Mouse (Mus musculus): ENCODE measurements at regions not wholly inside any gene's neighbourhood (a gene's known extent, or its start where the extent isn't known, plus 50 kb on each side); places are given as distances from the start of the nearest gene placed in this dataset.

DNA sequence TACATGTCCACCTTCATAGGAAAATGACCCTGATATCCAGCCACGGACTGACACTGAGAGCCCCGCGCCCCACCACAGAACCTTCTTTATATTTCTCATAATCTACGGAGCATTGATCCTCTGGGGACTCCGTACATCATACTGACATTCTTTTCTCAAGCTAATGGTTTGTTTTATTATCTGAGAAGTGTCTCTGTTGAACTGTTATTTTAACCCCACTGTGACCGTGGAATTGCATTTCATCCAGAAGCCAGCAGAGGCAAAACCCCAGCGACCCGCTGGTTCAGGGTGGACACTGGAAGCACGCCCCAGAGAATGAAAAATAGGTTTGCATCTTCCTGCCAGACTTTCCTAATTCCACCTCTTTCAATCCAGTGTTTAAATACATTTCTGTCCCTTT, 503.4 kb downstream of the Irx1 start:
- Histone ChIP-seq H3K4me3 (ENCODE audit: extremely low read depth, insufficient read depth, insufficient read length) (no peak overlapping the region), H3K4me1 (ENCODE audit: control insufficient read depth, insufficient read depth, insufficient read length) (no peaks in the 10 kb centered on the region), H3K36me3 (ENCODE audit: control insufficient read depth, insufficient read depth, low read length) (no peaks in the 10 kb centered on the region), H3K27me3 (ENCODE audit: control insufficient read depth, insufficient read depth, low read length) (no peaks in the 10 kb centered on the region), H3K27ac (ENCODE audit: insufficient read depth, low read length) (no peak overlapping the region)
- no peak for DNase-seq (ENCODE audit: low read depth in 1 of 2, low spot score in 2 of 2)
- 82% methylated on average over 9 of the region's 9 CpGs for WGBS
- TF ChIP-seq CTCF (IDR thresholded peaks at IDR 0.05; ENCODE audit: extremely low read depth, insufficient read depth, insufficient read length, insufficient replicate concordance) (no peak), POLR2A (IDR thresholded peaks at IDR 0.05; ENCODE audit: low read depth, low read length) (no peak)

DNA sequence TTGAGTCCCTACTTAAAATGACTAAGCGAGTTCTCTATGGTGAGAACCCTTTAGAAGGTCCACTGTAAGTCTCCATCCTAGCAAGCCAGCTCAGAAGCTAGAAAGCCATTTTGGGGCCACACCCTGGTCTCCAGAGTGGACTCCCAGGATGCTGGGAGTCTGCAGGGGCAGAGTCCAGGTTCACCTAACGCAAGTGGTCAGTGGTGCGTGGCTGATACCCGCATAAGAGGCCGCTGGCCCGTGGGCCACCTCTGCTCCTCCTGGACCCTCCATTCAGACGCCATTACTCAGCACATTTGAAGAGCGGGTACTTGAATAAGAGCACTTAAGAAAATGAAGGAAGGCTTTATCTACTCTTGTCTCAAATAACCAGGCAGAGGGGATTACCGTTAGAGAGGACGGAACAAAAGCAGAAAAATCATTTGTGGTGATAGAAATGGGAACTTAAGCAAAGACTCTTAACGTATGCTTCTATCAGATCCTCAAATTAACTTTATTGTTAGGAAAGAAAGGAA, 504.4 kb downstream of the Irx1 start:
- no peak for DNase-seq (ENCODE audit: low read depth in 1 of 2, low spot score in 2 of 2)
- WGBS = 33% methylated on average over 11 of the region's 11 CpGs
- H3K4me3 ChIP-seq (ENCODE audit: extremely low read depth, insufficient read depth, insufficient read length) = no peak overlapping the region
- H3K4me1 ChIP-seq (ENCODE audit: control insufficient read depth, insufficient read depth, insufficient read length) = no peaks in the 10 kb centered on the region
- H3K36me3 ChIP-seq (ENCODE audit: control insufficient read depth, insufficient read depth, low read length) = no peaks in the 10 kb centered on the region
- no peaks in the 10 kb centered on the region for H3K27me3 ChIP-seq (ENCODE audit: control insufficient read depth, insufficient read depth, low read length)
- TF ChIP-seq CTCF (IDR thresholded peaks at IDR 0.05; ENCODE audit: extremely low read depth, insufficient read depth, insufficient read length, insufficient replicate concordance) (no peak), POLR2A (IDR thresholded peaks at IDR 0.05; ENCODE audit: low read depth, low read length) (no peak)
- no peak overlapping the region for H3K27ac ChIP-seq (ENCODE audit: insufficient read depth, low read length)

GRCm38 (mm10) chr13:71458061-71458935, 505.2 kb downstream of the Irx1 start:
- no peak for TF ChIP-seq CTCF (IDR thresholded peaks at IDR 0.05; ENCODE audit: extremely low read depth, insufficient read depth, insufficient read length, insufficient replicate concordance)
- TF ChIP-seq POLR2A (IDR thresholded peaks at IDR 0.05; ENCODE audit: low read depth, low read length) = no peak
- Histone ChIP-seq H3K36me3 (ENCODE audit: control insufficient read depth, insufficient read depth, low read length) (no peaks in the 10 kb centered on the region), H3K27me3 (ENCODE audit: control insufficient read depth, insufficient read depth, low read length) (no peaks in the 10 kb centered on the region), H3K4me3 (ENCODE audit: extremely low read depth, insufficient read depth, insufficient read length) (no peak overlapping the region), H3K27ac (ENCODE audit: insufficient read depth, low read length) (no peak overlapping the region), H3K4me1 (ENCODE audit: control insufficient read depth, insufficient read depth, insufficient read length) (no peaks in the 10 kb centered on the region)
- 7% methylated on average over 25 of the region's 25 CpGs for WGBS
- DNase-seq (ENCODE audit: low read depth in 1 of 2, low spot score in 2 of 2) = no peak

GRCm38 (mm10) chr13:71457550-71457949, 506.0 kb downstream of the Irx1 start:
- 86% methylated on average over 3 of the region's 3 CpGs for WGBS
- no peak overlapping the region for H3K27ac ChIP-seq (ENCODE audit: insufficient read depth, low read length)
- H3K4me1 ChIP-seq (ENCODE audit: control insufficient read depth, insufficient read depth, insufficient read length) = no peaks in the 10 kb centered on the region
- TF ChIP-seq POLR2A (IDR thresholded peaks at IDR 0.05; ENCODE audit: low read depth, low read length) = no peak
- no peak for TF ChIP-seq CTCF (IDR thresholded peaks at IDR 0.05; ENCODE audit: extremely low read depth, insufficient read depth, insufficient read length, insufficient replicate concordance)
- no peak for DNase-seq (ENCODE audit: low read depth in 1 of 2, low spot score in 2 of 2)
- H3K27me3 ChIP-seq (ENCODE audit: control insufficient read depth, insufficient read depth, low read length) = no peaks in the 10 kb centered on the region
- H3K36me3 ChIP-seq (ENCODE audit: control insufficient read depth, insufficient read depth, low read length) = no peaks in the 10 kb centered on the region
- no peak overlapping the region for H3K4me3 ChIP-seq (ENCODE audit: extremely low read depth, insufficient read depth, insufficient read length)

DNA sequence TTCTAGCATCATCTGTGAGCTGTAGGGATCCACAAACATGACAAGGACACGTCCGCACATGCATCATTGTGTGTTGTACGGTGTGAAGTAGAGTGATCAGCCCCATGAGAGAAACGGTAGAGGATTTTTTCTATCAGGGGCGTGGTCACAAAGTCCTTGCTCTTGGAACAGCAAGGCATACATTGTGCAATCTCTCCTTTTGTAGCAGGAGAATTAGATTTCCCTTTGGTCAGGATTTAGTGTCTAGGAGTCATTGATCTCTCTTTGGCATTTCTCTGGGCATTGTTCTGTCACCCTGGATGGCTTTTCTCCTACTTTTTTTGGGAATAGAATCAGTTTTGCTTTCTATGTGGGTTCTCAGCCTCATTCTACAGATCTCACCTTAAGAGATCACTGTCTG, 511.3 kb downstream of the Irx1 start:
- no peak overlapping the region for H3K27ac ChIP-seq (ENCODE audit: insufficient read depth, low read length)
- no peaks in the 10 kb centered on the region for H3K36me3 ChIP-seq (ENCODE audit: control insufficient read depth, insufficient read depth, low read length)
- H3K27me3 ChIP-seq (ENCODE audit: control insufficient read depth, insufficient read depth, low read length) = no peaks in the 10 kb centered on the region
- TF ChIP-seq CTCF (IDR thresholded peaks at IDR 0.05; ENCODE audit: extremely low read depth, insufficient read depth, insufficient read length, insufficient replicate concordance) (no peak), POLR2A (IDR thresholded peaks at IDR 0.05; ENCODE audit: low read depth, low read length) (no peak)
- H3K4me3 ChIP-seq (ENCODE audit: extremely low read depth, insufficient read depth, insufficient read length) = no peak overlapping the region
- H3K4me1 ChIP-seq (ENCODE audit: control insufficient read depth, insufficient read depth, insufficient read length) = no peaks in the 10 kb centered on the region
- no peak for DNase-seq (ENCODE audit: low read depth in 1 of 2, low spot score in 2 of 2)
- 82% methylated on average over 5 of the region's 5 CpGs for WGBS

GRCm38 (mm10) chr13:71437601-71438099, 525.9 kb downstream of the Irx1 start:
- Histone ChIP-seq H3K36me3 (ENCODE audit: control insufficient read depth, insufficient read depth, low read length) (no peaks in the 10 kb centered on the region), H3K27me3 (ENCODE audit: control insufficient read depth, insufficient read depth, low read length) (no peaks in the 10 kb centered on the region), H3K4me1 (ENCODE audit: control insufficient read depth, insufficient read depth, insufficient read length) (no peaks in the 10 kb centered on the region), H3K4me3 (ENCODE audit: extremely low read depth, insufficient read depth, insufficient read length) (no peak overlapping the region), H3K27ac (ENCODE audit: insufficient read depth, low read length) (no peak overlapping the region)
- DNase-seq (ENCODE audit: low read depth in 1 of 2, low spot score in 2 of 2) = no peak
- WGBS = 68% methylated on average over 2 of the region's 2 CpGs
- TF ChIP-seq CTCF (IDR thresholded peaks at IDR 0.05; ENCODE audit: extremely low read depth, insufficient read depth, insufficient read length, insufficient replicate concordance) (no peak), POLR2A (IDR thresholded peaks at IDR 0.05; ENCODE audit: low read depth, low read length) (no peak)

Measured in spleen, adult 2 months (tissue).